Mouse (Mus musculus) frontal cortex, adult (tissue): Measurements from ENCODE around the gene Hist2h3c1.
"Not testable (repeated sequence)": the region's sequence is repeated elsewhere in the genome, so short reads cannot be mapped to it uniquely, and the experiment has no call there.

Experiments
- ATAC-seq: cut with Nextera tagmentation; 2 replicates; pipeline ENCODE4 v1.9.2; 2017; ENCODE audit warnings: mild to moderate bottlenecking, moderate library complexity, mixed read lengths; ENCODE audit not compliant: low TSS enrichment

The Hist2h3c1 gene

GRCm38 (mm10) chr3:96234914-96235313 is 11.6 kb upstream of the Hist2h3c1 start:
- no peak for ATAC-seq

GRCm38 (mm10) chr3:96235836-96236235 is 10.6 kb upstream of the Hist2h3c1 start:
- no peak for ATAC-seq

GRCm38 (mm10) chr3:96236834-96237334 is 9.6 kb upstream of the Hist2h3c1 start:
- no peak for ATAC-seq

DNA sequence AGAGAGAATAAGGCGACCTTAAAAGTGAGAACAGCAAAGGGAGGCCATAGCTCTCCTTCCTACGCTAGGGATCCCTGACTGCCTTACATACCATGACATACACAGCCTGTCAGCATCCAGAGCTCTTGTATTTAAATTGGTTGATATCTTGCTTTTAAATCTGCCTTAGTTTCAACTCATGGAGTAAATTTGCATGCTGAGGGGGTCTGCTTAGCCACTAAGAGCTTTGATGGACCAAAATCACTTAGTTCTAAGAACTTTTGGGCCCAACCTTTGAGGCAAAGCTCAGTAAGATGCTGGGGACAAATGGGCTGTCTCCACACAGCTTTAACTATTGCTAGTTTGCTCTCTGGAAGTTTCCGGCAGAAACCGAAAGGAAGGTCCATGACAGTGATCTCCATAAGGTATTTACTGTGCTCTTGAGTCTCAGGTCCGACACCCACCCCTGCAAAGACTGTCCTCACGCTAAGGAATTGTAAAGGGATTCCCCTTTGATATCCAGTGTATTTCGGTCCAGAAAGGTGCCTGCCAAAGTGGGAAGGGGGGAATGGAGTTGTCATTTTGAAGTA is 9.1 kb upstream of the Hist2h3c1 start:
- no peak for ATAC-seq

DNA sequence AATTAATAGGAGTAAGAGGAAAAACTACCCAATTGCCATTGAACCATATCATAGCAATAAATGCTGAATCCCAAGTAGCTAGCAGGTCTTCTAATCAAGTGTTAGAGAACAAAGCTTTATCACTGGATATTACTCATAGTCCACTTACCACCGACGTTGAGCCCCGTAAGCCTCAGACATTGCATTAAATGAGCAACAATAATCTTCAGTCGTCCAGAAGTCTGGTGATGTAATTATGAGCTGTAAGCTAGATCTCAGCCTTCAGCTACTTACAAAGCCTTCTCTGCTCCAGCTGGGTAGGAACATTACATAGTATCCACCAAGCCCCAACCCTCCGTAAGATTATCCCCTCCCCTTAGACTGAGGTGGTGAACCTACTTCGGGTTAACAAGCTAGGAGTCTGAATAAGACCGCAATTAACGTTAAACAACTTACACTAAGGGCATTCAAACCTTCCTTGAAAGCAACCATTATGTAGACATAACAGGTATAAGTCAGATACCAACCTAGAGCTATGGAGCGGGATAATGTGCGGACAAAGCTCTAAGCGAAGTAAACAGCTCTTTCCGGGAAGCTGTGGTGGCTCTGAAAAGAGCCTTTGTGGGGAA is 8.5 kb upstream of the Hist2h3c1 start:
- ATAC-seq: no peak

DNA sequence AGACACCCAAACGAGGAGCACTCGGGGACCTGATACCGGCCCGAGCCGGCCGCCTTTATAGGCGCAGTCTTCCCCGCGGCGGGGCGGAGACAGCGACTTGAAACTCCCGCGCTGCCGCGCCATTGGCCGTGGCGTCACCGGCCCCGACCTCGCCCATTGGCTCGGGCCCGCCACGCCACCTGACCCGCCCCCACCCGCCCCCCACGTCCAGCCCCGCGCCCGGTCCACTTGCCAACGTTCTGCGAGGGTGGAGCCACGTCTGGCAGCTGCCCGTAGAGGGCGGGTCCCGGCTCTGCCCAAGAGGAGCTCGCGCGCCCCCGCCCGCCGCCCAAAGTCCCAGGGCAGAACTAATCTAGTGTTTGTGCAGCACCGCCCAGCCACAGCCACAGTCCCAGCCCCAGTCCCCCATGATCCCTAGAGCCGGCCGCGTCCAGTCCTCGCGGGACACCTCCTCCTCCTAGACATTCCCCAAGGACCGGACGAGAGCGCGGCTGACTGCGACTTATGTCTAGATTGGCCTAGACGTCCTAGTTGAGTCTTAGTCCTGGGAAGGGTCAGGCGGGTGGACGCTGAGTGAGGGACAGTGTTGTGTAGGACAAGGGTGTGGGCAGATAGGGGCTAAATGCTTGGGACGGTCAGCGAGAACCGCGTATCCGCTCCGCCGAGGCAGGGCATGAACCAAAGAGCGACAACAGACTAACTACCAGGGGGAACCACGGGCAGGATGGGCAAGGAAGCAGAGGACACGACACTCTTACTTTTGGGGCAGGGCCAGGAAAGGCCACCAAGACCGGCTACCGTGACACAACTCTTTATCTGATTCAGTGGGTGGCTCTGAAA is 7.3 kb upstream of the Hist2h3c1 start, which contains the start of gene Hist2h3c2:
Gene Hist2h3c2, minus strand, starts transcription at position 174 of the 840 bp plus-strand sequence.
- peak; percentile 80 for ATAC-seq

- ATAC-seq: peak; percentile 79
Measured at GRCm38 (mm10) chr3:96239949-96240798, 6.3 kb upstream of the Hist2h3c1 start, which contains the start of gene Hist2h2aa2. Hist2h2aa2 (minus strand) TSS chr3:96240276.

GRCm38 (mm10) chr3:96240799-96241197 is 5.7 kb upstream of the Hist2h3c1 start:
- no peak for ATAC-seq

- ATAC-seq: no peak
Measured at GRCm38 (mm10) chr3:96243921-96244572, 2.4 kb upstream of the Hist2h3c1 start.

- peak; percentile 78 for ATAC-seq
Measured at GRCm38 (mm10) chr3:96245003-96245886, 1.2 kb upstream of the Hist2h3c1 start, which contains the start of gene Hist2h2aa1. Hist2h2aa1 (plus strand) TSS chr3:96245497.

DNA sequence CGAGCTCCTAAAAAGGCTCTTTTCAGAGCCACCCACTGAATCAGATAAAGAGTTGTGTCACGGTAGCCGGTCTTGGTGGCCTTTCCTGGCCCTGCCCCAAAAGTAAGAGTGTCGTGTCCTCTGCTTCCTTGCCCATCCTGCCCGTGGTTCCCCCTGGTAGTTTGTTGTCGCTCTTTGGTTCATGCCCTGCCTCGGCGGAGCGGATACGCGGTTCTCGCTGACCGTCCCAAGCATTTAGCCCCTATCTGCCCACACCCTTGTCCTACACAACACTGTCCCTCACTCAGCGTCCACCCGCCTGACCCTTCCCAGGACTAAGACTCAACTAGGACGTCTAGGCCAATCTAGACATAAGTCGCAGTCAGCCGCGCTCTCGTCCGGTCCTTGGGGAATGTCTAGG is 467 bp upstream of the Hist2h3c1 start:
- ATAC-seq: not testable (repeated sequence)

GRCm38 (mm10) chr3:96247356-96248140 is 1.1 kb downstream of the Hist2h3c1 start:
- ATAC-seq: no peak

GRCm38 (mm10) chr3:96248141-96249033 is 1.9 kb downstream of the Hist2h3c1 start:
- ATAC-seq: no peak

DNA sequence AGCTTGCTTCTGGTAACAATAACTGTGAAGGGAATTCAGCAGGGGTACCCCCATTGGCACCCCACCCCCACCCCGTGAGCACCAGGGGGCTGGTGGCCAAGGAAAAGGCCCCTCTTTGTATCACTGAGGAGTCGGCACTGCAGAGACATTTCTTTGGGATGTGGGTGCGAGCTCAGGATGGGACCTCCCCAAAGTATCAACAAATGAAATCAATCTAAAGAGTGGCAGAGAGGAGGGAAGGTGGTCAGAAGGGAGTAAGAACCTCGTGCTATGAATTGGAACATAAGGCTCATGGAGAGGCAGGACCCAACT is 2.5 kb downstream of the Hist2h3c1 start:
- ATAC-seq: no peak

- ATAC-seq: no peak
Measured at GRCm38 (mm10) chr3:96250890-96251289, 4.4 kb downstream of the Hist2h3c1 start.

DNA sequence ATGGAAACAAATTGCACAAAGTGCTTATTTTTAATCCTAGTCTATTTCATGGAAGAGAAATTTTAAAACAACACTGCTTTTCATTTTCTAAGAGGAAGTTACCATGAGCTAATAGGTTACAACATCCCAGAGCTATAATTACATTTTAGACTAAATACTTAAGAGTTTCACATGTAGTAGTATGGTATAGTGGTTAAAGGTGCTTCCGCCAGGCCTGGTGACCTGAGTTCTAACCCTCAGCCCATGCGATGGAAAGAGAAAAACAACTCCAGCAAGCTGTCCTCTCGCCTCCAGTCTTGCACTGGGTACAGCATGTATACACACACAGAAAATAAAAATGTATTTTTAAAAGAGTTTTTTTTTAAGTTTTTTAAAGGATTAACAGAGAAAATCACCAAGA is 5.3 kb downstream of the Hist2h3c1 start:
- ATAC-seq: no peak

DNA sequence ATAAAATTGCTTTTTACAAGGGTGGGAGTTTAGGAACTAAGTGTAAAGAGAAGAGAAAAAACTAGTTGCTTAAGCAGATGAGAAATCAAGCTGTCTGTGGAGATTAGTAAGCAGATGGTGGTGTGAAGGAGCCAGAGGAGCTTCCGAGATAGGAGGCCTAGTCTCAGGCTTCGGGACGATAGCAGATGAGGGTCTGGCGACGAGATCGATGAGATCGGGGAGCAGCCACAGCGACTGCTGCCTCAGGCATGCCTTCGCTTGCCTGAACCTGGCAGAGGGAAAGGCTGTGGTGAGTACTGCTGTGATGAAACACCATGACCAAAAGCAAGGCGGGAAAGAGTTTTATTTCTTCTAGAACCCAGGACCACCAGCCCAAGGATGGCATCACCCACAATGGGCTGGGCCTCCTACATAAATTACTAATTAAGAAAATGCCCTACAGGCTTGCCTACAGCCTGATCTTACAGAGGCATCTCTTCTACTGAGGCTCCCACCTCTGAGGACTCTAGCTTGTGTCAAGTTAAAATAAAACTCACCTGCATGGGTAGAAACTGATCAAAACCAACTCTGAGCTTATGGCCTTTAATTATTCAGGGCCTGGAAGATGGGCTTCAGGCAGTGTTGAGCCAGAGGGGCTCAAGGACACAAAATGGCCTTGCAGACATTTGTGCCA is 8.3 kb downstream of the Hist2h3c1 start:
- no peak for ATAC-seq
